Mouse (Mus musculus): Measurements from ENCODE around the gene Prcc. TPM values are rescaled to one million over a fixed set of nuclear protein-coding genes. Genes with fewer than 3 reads are reported as not detected.

Gene Prcc
- 3.1 TPM for polyA plus RNA-seq (2014; fragmentation: Illumina TruSeq; extraction: RNeasy Lipid Tissue Mini Kit (QIAGEN cat#74804); ENCODE audit: low read depth, low replicate concordance)

DNA sequence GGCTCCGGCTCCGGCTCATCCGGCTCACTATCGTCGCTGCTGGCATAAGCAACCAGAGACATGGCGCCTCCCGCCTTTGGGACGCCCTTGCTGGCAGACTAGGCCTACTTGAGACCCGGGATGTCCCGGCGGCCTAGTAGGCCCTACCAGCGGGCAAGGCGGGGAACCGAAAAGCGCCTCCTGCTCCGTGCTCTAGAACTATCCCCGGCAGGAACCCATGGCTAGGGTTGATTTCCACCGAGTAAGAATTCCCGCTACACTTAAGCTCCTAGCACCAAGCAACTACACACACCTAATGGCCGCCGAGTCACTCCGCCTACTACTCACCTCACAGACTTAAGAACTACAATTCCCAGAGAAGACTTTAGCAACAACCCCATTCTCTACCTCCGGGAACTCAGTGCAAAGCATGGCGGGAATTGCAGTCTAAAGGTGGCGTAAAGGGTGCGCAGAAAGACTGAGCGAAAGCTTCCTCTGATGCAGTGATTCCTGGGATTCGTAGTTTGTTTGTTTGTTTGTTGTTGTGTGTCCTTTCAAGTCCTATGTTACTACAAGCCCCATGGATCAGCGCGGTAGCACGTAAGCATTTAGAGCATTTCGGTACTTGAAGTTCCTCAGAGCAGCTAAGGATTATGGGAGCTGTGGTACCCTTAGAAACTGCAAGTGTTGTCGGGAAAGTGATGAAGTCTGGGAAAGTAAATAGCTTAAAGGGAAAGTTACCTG is at the start of gene Prcc:
TSS of gene Prcc (minus strand) at position 328 of the 723 bp plus-strand sequence.

DNA sequence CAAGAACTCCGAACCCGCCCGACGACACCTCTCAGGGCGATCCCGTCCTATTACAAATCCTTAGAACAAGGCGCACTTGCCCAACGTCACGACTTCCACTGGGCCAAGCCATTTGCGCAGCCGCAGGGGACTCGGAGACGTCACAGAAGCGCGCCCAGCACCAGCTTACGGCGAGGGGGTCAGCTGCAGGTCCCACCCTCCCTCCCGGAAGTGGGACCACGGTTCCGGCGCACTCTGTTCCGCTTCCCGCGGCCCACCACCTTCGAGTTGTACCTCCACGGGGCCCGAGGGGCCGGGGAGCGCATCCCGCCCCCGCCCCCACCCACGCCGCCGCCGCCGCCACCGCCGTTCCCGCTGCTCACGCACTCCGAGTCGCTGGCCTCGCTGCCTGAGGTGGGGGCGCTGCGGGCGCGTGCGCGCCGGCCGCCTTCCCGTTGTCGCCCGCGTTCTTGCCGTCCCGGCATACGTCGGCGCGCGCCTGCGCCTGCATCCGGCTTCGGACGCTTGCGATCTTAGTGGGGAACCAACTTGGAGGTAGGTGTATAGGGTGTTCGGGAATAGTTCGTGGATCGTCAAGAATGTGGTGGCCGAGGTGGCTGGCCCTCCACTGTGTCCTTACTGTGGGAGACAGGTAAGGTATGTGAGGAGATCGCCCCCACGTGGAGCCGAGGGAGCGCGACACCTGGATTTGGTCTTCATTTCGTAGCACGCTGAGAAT is 44.8 kb upstream of the Prcc start, which contains the start of the genes Isg20l2 and Rrnad1:
TSS of gene Isg20l2 (plus strand) at position 237 of the 718 bp plus-strand sequence.
TSS of gene Rrnad1 (minus strand) at position 640 of the 718 bp plus-strand sequence.

DNA sequence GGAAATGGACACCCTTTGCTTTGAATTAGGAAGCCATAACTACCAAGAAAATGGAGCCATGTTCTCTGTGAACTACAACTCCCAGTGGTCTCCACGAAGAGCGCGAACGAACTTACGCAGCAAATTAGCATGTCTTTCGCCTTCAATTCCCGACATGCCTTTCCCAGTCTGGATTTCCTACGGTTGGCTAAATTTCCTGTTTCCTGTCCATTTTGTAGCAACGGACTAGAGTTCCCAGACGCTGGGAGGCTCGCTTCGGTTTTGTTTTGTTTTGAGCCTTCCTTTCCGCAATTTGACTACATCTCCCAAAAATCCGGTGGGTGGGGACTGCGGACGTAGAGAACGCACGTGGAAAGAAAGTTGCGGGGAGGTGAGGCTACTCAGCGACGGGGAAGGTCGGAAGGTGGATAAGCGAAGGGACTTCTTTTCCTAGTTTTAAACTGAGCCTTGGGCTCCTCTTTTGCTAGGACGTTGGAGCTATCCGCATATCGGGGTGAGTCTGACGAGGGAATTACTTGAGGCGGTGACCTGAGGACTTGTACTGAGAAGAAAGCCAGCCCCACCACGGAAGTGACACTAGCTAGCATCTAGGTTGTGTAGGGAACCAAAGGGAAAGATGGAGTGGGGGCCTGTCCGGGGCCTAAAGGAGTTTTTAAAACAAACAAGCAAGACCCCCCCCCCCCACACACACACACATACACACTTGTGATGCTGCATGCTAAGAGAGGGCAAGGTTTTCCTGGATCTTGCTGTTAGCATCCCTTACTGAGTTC is 34.1 kb upstream of the Prcc start, which contains the start of gene Mrpl24:
TSS of gene Mrpl24 (plus strand) at position 171 of the 773 bp plus-strand sequence.

DNA sequence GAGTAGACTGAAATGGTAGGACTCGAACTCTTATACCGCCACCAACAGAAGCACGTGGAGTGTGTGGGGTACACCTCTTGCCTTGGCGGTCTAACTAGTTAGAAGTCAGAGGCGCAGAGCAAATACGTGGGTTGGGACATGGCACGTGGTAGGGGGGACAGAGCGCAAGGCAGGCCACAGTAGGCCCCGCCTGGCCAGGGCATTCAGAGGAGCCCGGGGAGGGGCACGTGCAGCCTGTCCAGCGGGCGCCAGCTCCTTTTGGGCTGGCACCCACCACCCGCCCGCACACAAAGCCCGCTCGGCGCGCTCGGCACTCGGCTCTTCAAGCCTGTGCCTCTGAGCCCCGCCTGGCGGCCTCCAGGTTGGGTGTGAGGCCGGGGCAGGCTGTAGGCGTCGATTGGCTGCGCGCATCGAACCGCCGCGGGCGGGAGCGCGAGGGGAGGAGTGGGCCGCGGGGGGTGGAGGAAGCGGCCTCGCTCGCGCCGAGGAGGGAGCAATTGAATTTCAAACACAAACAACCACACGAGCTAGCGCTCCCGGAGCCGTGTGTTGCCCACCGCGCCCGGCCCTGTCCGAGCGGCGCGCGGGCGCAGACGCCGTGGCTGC is 20.6 kb upstream of the Prcc start, which contains the start of gene Hdgf:
TSS of gene Hdgf (plus strand) at position 442 of the 606 bp plus-strand sequence.

DNA sequence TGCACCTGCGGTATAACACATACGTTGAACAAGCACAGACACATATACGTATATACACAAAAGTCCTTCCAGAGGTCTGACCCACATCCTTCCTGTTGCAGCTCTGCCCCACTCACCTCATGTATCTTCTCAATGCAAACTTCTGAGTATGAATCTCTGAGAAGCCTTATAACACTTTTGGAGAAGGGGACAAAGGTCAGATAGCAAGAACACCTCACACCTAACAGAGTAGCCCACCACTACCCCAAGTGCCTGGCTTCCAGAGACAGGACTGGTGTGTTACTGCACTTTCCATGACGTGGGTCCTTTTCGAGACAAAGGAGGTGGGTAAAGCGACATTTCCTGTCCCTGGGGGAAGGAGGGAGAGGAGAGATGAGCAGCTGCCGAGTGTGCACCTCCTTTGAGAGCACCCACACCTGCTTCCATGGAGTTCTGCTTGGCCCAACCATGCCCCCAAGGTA is 38.7 kb downstream of the Prcc start, which contains the start of gene Sh2d2a:
TSS of gene Sh2d2a (plus strand) at position 106 of the 461 bp plus-strand sequence.

DNA sequence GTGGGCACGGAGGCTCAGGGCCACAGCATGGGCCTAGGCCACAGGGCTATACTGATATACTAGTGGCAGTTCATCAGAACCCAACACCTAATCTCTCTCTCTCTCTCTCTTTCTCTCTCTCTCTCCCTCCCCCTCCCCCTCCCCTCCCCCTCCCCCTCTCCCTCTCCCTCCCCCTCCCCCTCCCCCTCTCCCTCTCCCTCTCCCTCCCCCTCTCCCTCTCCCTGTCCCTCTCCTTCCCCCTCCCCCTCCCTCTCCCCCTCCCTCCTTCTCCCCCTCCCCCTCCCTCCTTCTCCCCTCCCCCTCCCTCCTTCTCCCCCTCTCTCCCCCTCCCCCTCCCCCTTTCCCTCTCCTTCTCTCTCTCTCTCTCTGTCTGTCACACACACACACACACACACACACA is 61.2 kb downstream of the Prcc start, which contains the start of gene Pear1:
TSS of gene Pear1 (minus strand) at position 101 of the 400 bp plus-strand sequence.

Other genes with a start within 250 kb of the Prcc start
- not detected for gene Lrrc71, start 137.0 kb downstream of the Prcc start, polyA plus RNA-seq (2014; fragmentation: Illumina TruSeq; extraction: RNeasy Lipid Tissue Mini Kit (QIAGEN cat#74804); ENCODE audit: low read depth, low replicate concordance)
- not detected for gene Ntrk1, start 90.4 kb downstream of the Prcc start, polyA plus RNA-seq (2014; fragmentation: Illumina TruSeq; extraction: RNeasy Lipid Tissue Mini Kit (QIAGEN cat#74804); ENCODE audit: low read depth, low replicate concordance)
- gene Insrr, start 88.7 kb downstream of the Prcc start, polyA plus RNA-seq (2014; fragmentation: Illumina TruSeq; extraction: RNeasy Lipid Tissue Mini Kit (QIAGEN cat#74804); ENCODE audit: low read depth, low replicate concordance): 1.1 TPM
- 0.89 TPM for gene Pear1, start 61.3 kb downstream of the Prcc start, polyA plus RNA-seq (2014; fragmentation: Illumina TruSeq; extraction: RNeasy Lipid Tissue Mini Kit (QIAGEN cat#74804); ENCODE audit: low read depth, low replicate concordance)
- gene Sh2d2a, start 38.9 kb downstream of the Prcc start, polyA plus RNA-seq (2014; fragmentation: Illumina TruSeq; extraction: RNeasy Lipid Tissue Mini Kit (QIAGEN cat#74804); ENCODE audit: low read depth, low replicate concordance): not detected
- 129 TPM for gene Hdgf, start 20.7 kb upstream of the Prcc start, polyA plus RNA-seq (2014; fragmentation: Illumina TruSeq; extraction: RNeasy Lipid Tissue Mini Kit (QIAGEN cat#74804); ENCODE audit: low read depth, low replicate concordance)
- 80.9 TPM for gene Mrpl24, start 33.9 kb upstream of the Prcc start, polyA plus RNA-seq (2014; fragmentation: Illumina TruSeq; extraction: RNeasy Lipid Tissue Mini Kit (QIAGEN cat#74804); ENCODE audit: low read depth, low replicate concordance)
- 16.4 TPM for gene Isg20l2, start 44.7 kb upstream of the Prcc start, polyA plus RNA-seq (2014; fragmentation: Illumina TruSeq; extraction: RNeasy Lipid Tissue Mini Kit (QIAGEN cat#74804); ENCODE audit: low read depth, low replicate concordance)
- gene Rrnad1, start 45.1 kb upstream of the Prcc start, polyA plus RNA-seq (2014; fragmentation: Illumina TruSeq; extraction: RNeasy Lipid Tissue Mini Kit (QIAGEN cat#74804); ENCODE audit: low read depth, low replicate concordance): 4.0 TPM
- gene Crabp2, start 63.1 kb upstream of the Prcc start, polyA plus RNA-seq (2014; fragmentation: Illumina TruSeq; extraction: RNeasy Lipid Tissue Mini Kit (QIAGEN cat#74804); ENCODE audit: low read depth, low replicate concordance): not detected
- 14.6 TPM for gene Nes, start 85.5 kb upstream of the Prcc start, polyA plus RNA-seq (2014; fragmentation: Illumina TruSeq; extraction: RNeasy Lipid Tissue Mini Kit (QIAGEN cat#74804); ENCODE audit: low read depth, low replicate concordance)
- gene Bcan, start 114.6 kb upstream of the Prcc start, polyA plus RNA-seq (2014; fragmentation: Illumina TruSeq; extraction: RNeasy Lipid Tissue Mini Kit (QIAGEN cat#74804); ENCODE audit: low read depth, low replicate concordance): not detected
- not detected for gene Hapln2, start 142.0 kb upstream of the Prcc start, polyA plus RNA-seq (2014; fragmentation: Illumina TruSeq; extraction: RNeasy Lipid Tissue Mini Kit (QIAGEN cat#74804); ENCODE audit: low read depth, low replicate concordance)
- gene Gpatch4, start 157.5 kb upstream of the Prcc start, polyA plus RNA-seq (2014; fragmentation: Illumina TruSeq; extraction: RNeasy Lipid Tissue Mini Kit (QIAGEN cat#74804); ENCODE audit: low read depth, low replicate concordance): 5.6 TPM
- 26.2 TPM for gene Naxe, start 172.9 kb upstream of the Prcc start, polyA plus RNA-seq (2014; fragmentation: Illumina TruSeq; extraction: RNeasy Lipid Tissue Mini Kit (QIAGEN cat#74804); ENCODE audit: low read depth, low replicate concordance)
- gene Ttc24, start 192.7 kb upstream of the Prcc start, polyA plus RNA-seq (2014; fragmentation: Illumina TruSeq; extraction: RNeasy Lipid Tissue Mini Kit (QIAGEN cat#74804); ENCODE audit: low read depth, low replicate concordance): not detected
- not detected for gene Iqgap3, start 196.4 kb upstream of the Prcc start, polyA plus RNA-seq (2014; fragmentation: Illumina TruSeq; extraction: RNeasy Lipid Tissue Mini Kit (QIAGEN cat#74804); ENCODE audit: low read depth, low replicate concordance)

Data from kidney, adult 10 weeks (tissue).